Mouse (Mus musculus) myocyte (in vitro differentiated cells): Measurements from ENCODE around the gene Ifi205. TPM values are rescaled to one million over a fixed set of nuclear protein-coding genes. Genes with fewer than 3 reads are reported as not detected.
"Not testable (repeated sequence)": the region's sequence is repeated elsewhere in the genome, so short reads cannot be mapped to it uniquely, and the experiment has no call there.

Experiments
- H3K27me3 ChIP-seq: one replicate; pipeline ENCODE4 v1.6.1; 2011; ENCODE audit not compliant: control insufficient read depth, insufficient read depth, insufficient read length
- H3K36me3 ChIP-seq: one replicate; pipeline ENCODE4 v1.6.1; 2011; ENCODE audit not compliant: control insufficient read depth, insufficient read depth
- H3K4me2 ChIP-seq: one replicate; pipeline ENCODE4 v1.6.1; 2011; ENCODE audit warnings: low read depth, control low read depth
- H3K4me3 ChIP-seq: one replicate; pipeline ENCODE4 v1.5.1; 2011; ENCODE audit warnings: mild to moderate bottlenecking, control low read depth, moderate library complexity
- H3K79me2 ChIP-seq: one replicate; pipeline ENCODE4 v1.6.1; 2011; ENCODE audit not compliant: control insufficient read depth, insufficient read depth
- H3ac ChIP-seq: one replicate; pipeline ENCODE4 v1.6.1; 2011; ENCODE audit not compliant: control insufficient read depth, insufficient read length
- CEBPB ChIP-seq: IDR thresholded peaks from 2 replicates; pipeline ENCODE4 v1.6.1; 2011; ENCODE audit warnings: mild to moderate bottlenecking, moderate library complexity; ENCODE audit not compliant: poor library complexity, insufficient read depth, severe bottlenecking
- E2F4 ChIP-seq: IDR thresholded peaks from one replicate; pipeline ENCODE4 v1.6.1; 2011; ENCODE audit warnings: mild to moderate bottlenecking, control low read depth, moderate library complexity; ENCODE audit not compliant: insufficient read depth
- MAX ChIP-seq: IDR thresholded peaks from one replicate; pipeline ENCODE4 v1.6.1; 2011; ENCODE audit warnings: low read depth, mild to moderate bottlenecking, control low read depth
- MYOD1 ChIP-seq, 3 experiments: IDR thresholded peaks; one replicate each; pipeline ENCODE4 v1.6.1; 2011; ENCODE audit warnings: control low read depth in 2 of 3, low read depth in 2 of 3, mild to moderate bottlenecking in 2 of 3, moderate library complexity in 1 of 3; ENCODE audit not compliant: insufficient read length in 2 of 3, control insufficient read depth in 1 of 3
- MYOG ChIP-seq, 3 experiments: IDR thresholded peaks; one replicate each; pipeline ENCODE4 v1.6.1; 2011; ENCODE audit warnings: control low read depth in 2 of 3, low read depth in 2 of 3, mild to moderate bottlenecking in 2 of 3; ENCODE audit not compliant: insufficient read length in 2 of 3, control insufficient read depth in 1 of 3, insufficient read depth in 1 of 3
- POLR2A ChIP-seq: IDR thresholded peaks from one replicate; pipeline ENCODE4 v1.6.1; 2011; ENCODE audit warnings: low read depth, mild to moderate bottlenecking, control low read depth, moderate library complexity; ENCODE audit not compliant: insufficient read length
- POLR2AphosphoS2 ChIP-seq: IDR thresholded peaks from one replicate; pipeline ENCODE4 v1.6.1; 2011; ENCODE audit warnings: low read depth, control low read depth; ENCODE audit not compliant: insufficient read length
- REST ChIP-seq: IDR thresholded peaks from one replicate; pipeline ENCODE4 v1.6.1; 2011; ENCODE audit warnings: mild to moderate bottlenecking, control low read depth, moderate library complexity; ENCODE audit not compliant: insufficient read depth, insufficient read length
- SRF ChIP-seq: IDR thresholded peaks from one replicate; pipeline ENCODE4 v1.6.1; 2011; ENCODE audit warnings: low read depth; ENCODE audit not compliant: control insufficient read depth, insufficient read length
- TCF12 ChIP-seq: IDR thresholded peaks from one replicate; pipeline ENCODE4 v1.6.1; 2011; ENCODE audit warnings: mild to moderate bottlenecking, control low read depth; ENCODE audit not compliant: poor library complexity, insufficient read depth, severe bottlenecking
- TCF3 ChIP-seq: IDR thresholded peaks from one replicate; pipeline ENCODE4 v1.6.1; 2011; ENCODE audit warnings: low read depth, control low read depth; ENCODE audit not compliant: insufficient read length
- USF1 ChIP-seq: IDR thresholded peaks from one replicate; pipeline ENCODE4 v1.6.1; 2011; ENCODE audit warnings: low read depth, mild to moderate bottlenecking, control low read depth, moderate library complexity
- polyA plus RNA-seq: library from polyadenylated mRNA; unstranded; fragments of >200 nt; fragmentation: generic; extraction: Trizol; gene quantifications from one replicate; pipeline ENCODE4 v1.2.1, GENCODE M21; 2012; ENCODE audit warnings: missing spikeins

Gene Ifi205
- polyA plus RNA-seq, 1 experiment: 0.04 TPM

GRCm38 (mm10) chr1:174040523-174041177, 9.0 kb upstream of the Ifi205 start, which contains the start of gene Olfr433:
Olfr433 (plus strand) TSS chr1:174040705.
- Histone ChIP-seq H3K36me3 (no peaks in the 10 kb centered on the region), H3K4me2 (no peak within 1 kb of the TSS), H3K79me2 (no peaks in the 10 kb centered on the region), H3ac (no peak within 1 kb of the TSS), H3K4me3 (no peak within 1 kb of the TSS), H3K27me3 (no peaks in the 10 kb centered on the region)
- no peak for TF ChIP-seq E2F4
- TF ChIP-seq POLR2AphosphoS2: no peak
- no peak for TF ChIP-seq TCF12
- no peak for TF ChIP-seq REST
- no peak for TF ChIP-seq MAX
- no peak for TF ChIP-seq MYOG (IDR thresholded peaks at IDR 0.05; ENCODE audit: control insufficient read depth in 1 of 3, insufficient read depth in 1 of 3, insufficient read length in 2 of 3, low read depth in 2 of 3)
- no peak for TF ChIP-seq CEBPB
- no peak for TF ChIP-seq SRF

- H3K4me2 ChIP-seq: no peak overlapping the region
- H3K79me2 ChIP-seq: no peaks in the 10 kb centered on the region
- H3ac ChIP-seq: no peak overlapping the region
- H3K36me3 ChIP-seq: no peaks in the 10 kb centered on the region
- H3K4me3 ChIP-seq: no peak overlapping the region
- TF ChIP-seq POLR2A: no peak
- 0 out of 2 replicates have a peak, but pooled peaks have one; percentile 20 for TF ChIP-seq CEBPB
- TF ChIP-seq USF1: no peak
- H3K27me3 ChIP-seq: no peaks in the 10 kb centered on the region
These were observed 6.9 kb upstream of the Ifi205 start for GRCm38 (mm10) chr1:174038480-174038879.

- no peaks in the 10 kb centered on the region for H3K27me3 ChIP-seq
- TF ChIP-seq TCF3: no peak
- TF ChIP-seq POLR2AphosphoS2: no peak
- TF ChIP-seq USF1: no peak
- no peak for TF ChIP-seq MYOD1 (IDR thresholded peaks at IDR 0.05; ENCODE audit: control insufficient read depth in 1 of 3, insufficient read length in 2 of 3, low read depth in 2 of 3)
- TF ChIP-seq SRF: no peak
- no peak for TF ChIP-seq E2F4
- no peak for TF ChIP-seq CEBPB
These were observed 4.2 kb upstream of the Ifi205 start for GRCm38 (mm10) chr1:174035841-174036240.

GRCm38 (mm10) chr1:174007050-174007449, 24.6 kb downstream of the Ifi205 start:
- H3ac ChIP-seq, H3K36me3 ChIP-seq, H3K27me3 ChIP-seq, H3K4me3 ChIP-seq, H3K4me2 ChIP-seq, H3K79me2 ChIP-seq: not testable (repeated sequence)

More at GRCm38 (mm10) chr1:174035841-174036240, 4.2 kb upstream of the Ifi205 start:
- Histone ChIP-seq H3K4me2 (no peak overlapping the region), H3K4me3 (no peak overlapping the region), H3K36me3 (no peaks in the 10 kb centered on the region), H3K79me2 (no peaks in the 10 kb centered on the region), H3ac (no peak overlapping the region)

- not testable (repeated sequence) for H3K4me3 ChIP-seq, H3K79me2 ChIP-seq, H3K36me3 ChIP-seq, H3K27me3 ChIP-seq, H3ac ChIP-seq, H3K4me2 ChIP-seq
These were observed 27.1 kb downstream of the Ifi205 start for GRCm38 (mm10) chr1:174004352-174005109.

GRCm38 (mm10) chr1:173995003-173995402, 36.6 kb downstream of the Ifi205 start:
- Histone ChIP-seq H3ac (no peak overlapping the region), H3K36me3 (no peaks in the 10 kb centered on the region), H3K4me2 (no peak overlapping the region), H3K4me3 (no peak overlapping the region), H3K79me2 (no peaks in the 10 kb centered on the region), H3K27me3 (no peaks in the 10 kb centered on the region)
- TF ChIP-seq POLR2A (no peak), REST (no peak)

GRCm38 (mm10) chr1:173982694-173983305, 48.8 kb downstream of the Ifi205 start, which contains the start of gene Ifi202b:
Ifi202b (minus strand) TSS chr1:173982744.
- H3K27me3 ChIP-seq, H3K4me3 ChIP-seq: not testable (repeated sequence)

More at GRCm38 (mm10) chr1:173982694-173983305, 48.8 kb downstream of the Ifi205 start, which contains the start of gene Ifi202b:
- peak within 1 kb of the TSS; percentile 14 for H3K4me2 ChIP-seq
- not testable (repeated sequence) for H3ac ChIP-seq, H3K79me2 ChIP-seq, H3K36me3 ChIP-seq
